Mouse (Mus musculus): ENCODE results near the gene Slc6a17.

Gene Slc6a17

GRCm38 (mm10) chr3:107524547-107524946 lies 6.7 kb upstream of the Slc6a17 start:
- no peak for DNase-seq (ENCODE audit: low read depth, low spot score)

DNA sequence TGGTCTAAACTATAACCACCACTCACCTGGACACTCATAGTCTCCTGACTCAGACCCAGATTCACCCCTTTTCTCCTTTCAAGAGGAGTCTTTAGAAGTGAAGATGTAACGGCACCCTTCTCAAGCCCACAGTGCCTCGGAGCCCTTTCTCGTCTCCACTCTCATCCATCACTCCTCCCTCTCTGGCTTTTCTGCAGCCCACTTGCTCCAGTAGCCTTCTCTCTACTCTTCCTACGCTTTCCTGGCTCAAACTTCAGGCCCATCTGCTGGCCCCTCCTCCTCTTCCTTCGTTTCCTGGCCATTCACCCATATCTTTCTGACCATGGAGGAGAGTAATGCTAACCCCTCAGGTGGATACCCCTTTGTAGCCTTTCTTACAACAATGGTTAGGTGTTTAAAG lies 3.1 kb upstream of the Slc6a17 start:
- DNase-seq (ENCODE audit: low read depth, low spot score), result no peak

GRCm38 (mm10) chr3:107516776-107517630 lies 815 bp downstream of the Slc6a17 start:
- no peak for DNase-seq (ENCODE audit: low read depth, low spot score)

DNA sequence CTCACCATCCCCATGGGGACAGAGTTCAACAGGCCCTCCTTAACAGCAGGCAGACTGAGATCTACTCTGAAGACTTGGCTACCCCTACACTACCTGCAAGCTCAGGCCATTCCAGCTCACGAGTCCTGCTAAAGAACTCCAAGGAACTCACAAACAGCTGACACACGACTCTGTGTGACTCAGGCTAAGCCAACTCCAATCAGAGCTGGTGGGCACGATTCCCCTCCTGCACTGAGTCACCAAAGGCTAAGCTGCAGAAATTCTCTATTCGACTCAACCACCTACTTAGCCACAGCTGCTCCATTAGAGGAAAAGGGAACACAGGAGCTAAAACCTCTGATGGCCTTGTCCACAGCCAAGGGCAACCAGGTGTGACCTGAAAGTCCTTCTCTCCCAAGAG lies 1.8 kb downstream of the Slc6a17 start:
- DNase-seq (ENCODE audit: low read depth, low spot score), result no peak

DNA sequence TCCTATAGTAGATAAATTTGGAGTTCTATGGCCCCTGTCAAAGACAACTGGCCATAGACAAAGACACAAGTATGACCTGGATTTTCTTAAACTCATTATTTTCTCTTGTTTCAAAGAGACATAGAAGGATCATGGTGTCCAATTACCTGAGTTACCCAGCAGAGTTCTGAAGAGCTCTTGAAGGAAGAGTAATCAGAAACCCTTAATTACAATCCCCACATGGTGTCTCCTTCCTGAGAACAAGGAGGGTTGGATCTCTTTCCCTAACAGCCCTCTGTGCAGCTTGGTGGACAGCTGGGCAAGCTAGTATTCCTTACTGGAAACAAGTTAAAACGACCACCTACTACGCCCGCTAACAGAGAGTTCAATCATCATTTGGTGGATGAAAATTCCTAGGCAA lies 6.4 kb downstream of the Slc6a17 start:
- DNase-seq (ENCODE audit: low read depth, low spot score), result no peak

DNA sequence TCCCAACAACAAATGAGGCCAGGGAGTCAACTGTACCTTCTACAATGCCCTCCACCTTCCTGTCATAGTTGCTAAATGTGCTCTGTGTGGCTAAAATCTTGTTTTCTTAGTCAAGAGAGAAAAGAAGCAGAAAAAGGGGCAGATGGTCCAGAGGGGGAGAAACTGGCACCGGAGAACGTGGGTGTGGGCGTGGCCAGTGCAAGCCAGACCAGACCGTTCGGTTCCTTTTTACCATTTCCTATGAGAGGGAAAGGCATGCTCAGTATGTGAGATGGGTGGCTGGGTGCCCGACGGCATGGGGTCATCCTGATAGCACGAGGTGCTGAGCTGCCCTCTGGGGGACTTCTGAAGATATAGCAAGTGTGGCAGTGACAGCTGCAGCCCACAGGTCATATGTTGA lies 9.1 kb downstream of the Slc6a17 start:
- no peak for DNase-seq (ENCODE audit: low read depth, low spot score)

DNA sequence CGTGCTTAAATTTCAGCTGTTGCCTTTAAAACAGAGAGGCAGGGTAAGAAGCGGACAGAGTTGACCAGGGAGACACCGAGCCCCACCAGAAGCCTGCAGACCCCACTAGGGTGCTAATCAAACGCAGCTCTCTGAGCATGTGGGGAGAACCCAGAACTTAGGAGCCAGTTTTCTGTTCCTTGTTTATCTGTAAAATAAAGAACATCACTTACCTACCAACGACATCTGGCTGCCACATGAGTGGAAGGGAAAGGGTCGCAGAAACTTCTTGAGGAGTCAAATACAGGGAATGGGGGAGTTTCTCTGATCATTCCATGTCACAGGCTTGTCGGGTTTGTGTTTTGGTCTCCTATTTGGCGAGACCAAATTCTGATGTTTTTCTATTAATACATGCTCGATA lies 9.9 kb downstream of the Slc6a17 start:
- DNase-seq (ENCODE audit: low read depth, low spot score), result no peak

DNA sequence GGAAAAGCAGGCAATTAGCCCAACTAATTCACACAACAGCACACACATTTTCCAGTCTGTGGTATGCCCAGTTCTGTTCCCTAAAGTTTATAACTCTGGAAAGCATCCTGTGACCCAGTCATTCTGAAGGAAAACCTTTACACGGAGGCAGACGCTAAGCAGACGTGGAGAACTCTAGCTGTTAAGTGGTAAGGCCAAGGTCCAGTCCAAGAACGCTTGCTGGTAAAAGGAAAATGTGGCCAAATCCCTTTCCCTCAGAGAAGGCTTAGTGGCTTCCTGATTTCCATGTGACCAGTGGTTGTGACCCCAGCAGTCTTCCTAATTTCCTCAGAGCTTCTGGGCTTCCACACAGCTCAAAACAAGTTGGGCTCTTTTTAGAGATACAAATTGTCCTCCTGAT lies 11.3 kb downstream of the Slc6a17 start:
- no peak for DNase-seq (ENCODE audit: low read depth, low spot score)

GRCm38 (mm10) chr3:107505464-107506367 lies 12.1 kb downstream of the Slc6a17 start:
- DNase-seq (ENCODE audit: low read depth, low spot score), result no peak

GRCm38 (mm10) chr3:107504542-107504941 lies 13.3 kb downstream of the Slc6a17 start:
- no peak for DNase-seq (ENCODE audit: low read depth, low spot score)

- no peak for DNase-seq (ENCODE audit: low read depth, low spot score)
Observed at GRCm38 (mm10) chr3:107503716-107504115, 14.1 kb downstream of the Slc6a17 start.

DNA sequence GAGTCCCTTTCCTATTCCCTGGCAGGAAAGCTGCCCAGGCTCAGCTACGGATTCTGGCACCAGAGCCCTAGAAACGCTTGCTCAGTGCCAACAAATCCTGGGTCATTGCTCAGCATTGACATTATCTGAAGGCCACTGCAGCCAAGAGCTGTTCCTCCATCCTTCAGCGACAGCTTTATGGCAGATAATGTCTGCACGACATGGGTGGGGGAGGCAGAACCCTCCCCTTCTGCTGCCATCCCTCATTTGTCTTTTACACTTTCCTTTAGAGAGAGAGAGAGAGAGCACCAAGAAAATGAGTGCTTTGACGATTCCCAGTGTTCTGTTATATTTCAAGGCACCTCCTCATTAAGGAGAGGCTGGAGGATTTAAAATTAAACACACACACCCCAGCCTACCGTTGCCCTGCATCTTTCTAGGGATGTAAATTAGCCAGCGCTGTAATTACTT lies 16.1 kb downstream of the Slc6a17 start:
- DNase-seq (ENCODE audit: low read depth, low spot score), result no peak

DNA sequence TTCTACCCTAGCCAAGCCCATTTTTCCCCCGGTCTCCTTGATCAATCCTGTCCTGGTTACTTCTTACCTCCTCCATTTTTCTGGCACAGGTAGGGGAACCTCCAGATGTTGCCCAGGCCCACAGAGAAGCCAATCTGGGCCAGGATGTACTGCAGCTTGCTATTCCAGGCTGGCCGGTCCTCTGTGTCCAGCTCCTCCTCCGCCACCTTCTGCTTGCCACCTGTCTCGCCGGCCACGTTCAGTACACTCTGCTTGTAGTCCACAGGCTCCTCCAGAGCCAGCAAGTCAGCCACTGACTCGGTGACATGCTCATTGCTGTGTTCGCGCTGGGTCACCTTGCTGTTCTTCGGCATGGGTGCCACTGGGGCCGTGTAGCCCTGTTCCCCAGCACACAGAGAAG lies 17.5 kb downstream of the Slc6a17 start:
- DNase-seq (ENCODE audit: low read depth, low spot score), result no peak

DNA sequence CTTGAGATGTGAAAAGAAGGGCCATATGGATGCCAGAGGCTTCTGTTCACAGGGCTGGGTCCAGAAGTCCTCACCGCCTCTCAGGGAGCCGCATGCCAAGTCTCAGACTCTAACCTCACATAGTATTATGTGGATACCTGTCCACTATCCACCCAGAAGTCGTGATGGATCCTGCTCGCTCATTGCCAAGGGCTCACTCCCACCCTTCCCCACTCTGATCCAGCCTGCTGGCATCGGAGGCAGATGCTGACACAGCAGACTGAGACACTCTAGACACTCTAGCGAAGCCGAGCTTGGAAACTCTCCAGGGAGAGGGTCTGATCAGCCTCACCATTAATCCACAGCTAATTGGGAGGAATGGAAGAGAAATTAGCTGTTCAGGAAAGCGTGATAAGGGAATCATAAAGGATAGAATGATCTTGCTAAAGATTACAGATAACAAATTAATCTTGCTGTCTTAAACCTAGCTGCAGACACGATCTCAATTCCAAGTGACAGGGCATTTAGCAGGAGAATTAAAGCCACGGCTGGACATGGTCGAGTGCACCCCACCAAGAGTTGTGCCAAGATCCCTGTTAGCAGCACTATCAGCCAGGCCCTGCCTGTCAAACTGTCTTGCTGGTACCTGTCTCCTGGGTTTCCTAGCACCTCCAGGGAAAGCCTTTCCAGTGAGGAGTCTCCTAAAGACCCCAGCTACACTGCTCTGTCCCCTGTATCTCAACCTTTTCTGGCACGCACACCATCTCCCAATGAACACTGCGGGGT lies 21.6 kb downstream of the Slc6a17 start:
- no peak for DNase-seq (ENCODE audit: low read depth, low spot score)

- no peak for DNase-seq (ENCODE audit: low read depth, low spot score)
Observed at GRCm38 (mm10) chr3:107495524-107495923, 22.3 kb downstream of the Slc6a17 start.

DNA sequence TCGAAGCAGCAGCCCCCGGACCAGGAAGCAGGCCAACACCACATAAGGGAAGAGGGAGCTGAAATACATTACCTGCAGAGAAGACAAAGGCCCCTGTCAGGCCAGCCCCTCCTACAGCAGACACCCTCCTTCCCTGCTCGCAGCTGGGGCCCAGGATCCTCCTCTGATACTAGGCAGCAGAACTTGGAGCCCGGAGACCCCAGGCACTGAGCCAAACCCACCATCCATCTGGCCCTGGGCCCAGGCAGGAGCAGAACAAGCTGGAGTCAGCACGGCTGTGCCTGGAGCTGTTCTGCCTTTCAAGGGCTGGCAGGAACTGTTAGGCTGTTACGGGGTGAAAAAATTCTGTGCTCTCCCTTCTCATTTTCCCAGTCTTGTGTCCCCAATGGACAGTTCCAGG lies 26.4 kb downstream of the Slc6a17 start:
- no peak for DNase-seq (ENCODE audit: low read depth, low spot score)

DNA sequence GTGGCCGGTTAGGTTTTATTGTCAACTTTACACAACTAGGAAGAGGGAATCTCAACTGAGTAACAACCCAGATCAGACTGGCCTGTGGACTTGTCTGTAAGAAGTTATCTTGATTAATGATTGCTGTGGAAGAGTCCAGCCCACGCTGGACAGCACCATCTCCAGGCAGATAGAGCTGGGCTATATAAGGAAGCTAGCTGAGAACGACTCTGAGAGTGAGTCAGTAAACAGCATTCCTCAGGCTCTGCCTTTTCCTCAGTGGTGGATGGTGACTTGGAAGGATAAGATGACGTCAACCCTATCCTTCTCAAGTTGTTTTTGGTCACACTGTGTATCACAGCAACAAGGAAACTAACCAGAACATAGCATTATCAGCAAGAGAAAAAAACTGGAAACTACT lies 29.2 kb downstream of the Slc6a17 start:
- no peak for DNase-seq (ENCODE audit: low read depth, low spot score)

- peak; percentile 23 for DNase-seq (ENCODE audit: low read depth, low spot score)
Observed at GRCm38 (mm10) chr3:107483290-107483689, 34.5 kb downstream of the Slc6a17 start.

GRCm38 (mm10) chr3:107480660-107481059 lies 37.2 kb downstream of the Slc6a17 start:
- no peak for DNase-seq (ENCODE audit: low read depth, low spot score)

DNA sequence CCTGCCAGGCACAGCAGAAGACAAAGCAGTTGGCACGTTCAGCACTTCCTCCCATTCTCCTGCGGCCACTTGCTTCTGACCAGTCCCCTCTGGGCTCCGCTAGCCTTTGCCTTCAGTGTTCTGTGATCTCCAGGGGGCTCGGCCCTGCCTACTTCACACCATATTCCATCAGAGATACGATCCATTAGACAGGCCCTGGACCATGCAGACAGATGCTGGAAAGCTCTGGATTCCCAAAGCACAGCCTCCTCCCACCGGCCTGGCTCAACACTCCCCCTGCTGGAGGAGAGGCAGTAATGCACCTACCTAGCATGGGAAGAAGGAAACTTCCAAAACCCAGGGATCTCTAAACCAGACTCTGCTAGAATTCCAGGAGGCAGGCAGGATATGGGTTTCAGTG lies 45.6 kb downstream of the Slc6a17 start:
- DNase-seq (ENCODE audit: low read depth, low spot score), result peak; percentile 26

DNA sequence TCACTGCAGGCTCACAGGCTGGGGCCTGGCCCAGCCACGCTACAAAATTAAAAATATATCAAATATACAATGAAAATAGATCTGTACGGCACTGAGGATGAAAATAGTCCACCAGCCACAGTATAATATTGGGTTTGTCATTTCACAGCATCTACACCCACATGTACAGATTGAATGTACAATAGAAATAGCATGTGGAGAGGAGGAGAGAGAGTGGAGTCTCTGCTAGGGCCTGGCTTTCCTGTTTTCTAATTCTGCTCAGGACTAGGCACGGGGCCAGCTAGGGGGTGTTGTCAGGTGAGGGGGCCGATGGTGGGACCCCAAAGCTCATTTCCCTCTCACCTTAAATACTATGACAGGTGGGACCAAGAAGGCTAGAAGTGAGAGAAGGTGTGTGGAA lies 48.8 kb downstream of the Slc6a17 start:
- DNase-seq (ENCODE audit: low read depth, low spot score), result no peak

GRCm38 (mm10) chr3:107468106-107468505 lies 49.7 kb downstream of the Slc6a17 start:
- no peak for DNase-seq (ENCODE audit: low read depth, low spot score)
